Mouse (Mus musculus): ENCODE results near the gene Ghrhr. TPM values are rescaled to one million over a fixed set of nuclear protein-coding genes. Genes with fewer than 3 reads are reported as not detected.

The Ghrhr gene
- polyA plus RNA-seq, 1 experiment from 2014 or later, result not detected

DNA sequence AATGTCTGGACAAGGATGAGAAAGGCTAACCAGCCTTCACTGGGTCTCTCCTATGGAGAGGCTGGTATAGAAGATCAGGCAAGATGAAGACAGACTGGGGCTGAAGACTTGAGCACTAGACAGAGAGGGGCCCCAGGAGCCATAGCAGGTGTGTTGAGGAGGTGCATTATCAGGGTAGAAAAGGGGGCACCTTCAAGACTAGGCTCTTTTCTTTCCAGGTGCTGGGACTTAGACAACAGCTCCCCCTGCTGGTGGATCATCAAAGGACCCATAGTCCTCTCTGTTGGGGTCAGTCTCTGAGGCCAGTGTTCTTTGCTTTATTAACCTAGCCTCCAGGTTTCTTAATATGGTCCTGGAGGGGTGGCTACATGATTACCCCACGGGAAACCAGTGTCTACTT, 7.8 kb downstream of the Ghrhr start:
- H3K9me3 ChIP-seq (replicated peaks), result no peaks in the 10 kb centered on the region
- no peak for ATAC-seq
- WGBS, result 18% methylated on average over 1 of the region's 1 CpGs

DNA sequence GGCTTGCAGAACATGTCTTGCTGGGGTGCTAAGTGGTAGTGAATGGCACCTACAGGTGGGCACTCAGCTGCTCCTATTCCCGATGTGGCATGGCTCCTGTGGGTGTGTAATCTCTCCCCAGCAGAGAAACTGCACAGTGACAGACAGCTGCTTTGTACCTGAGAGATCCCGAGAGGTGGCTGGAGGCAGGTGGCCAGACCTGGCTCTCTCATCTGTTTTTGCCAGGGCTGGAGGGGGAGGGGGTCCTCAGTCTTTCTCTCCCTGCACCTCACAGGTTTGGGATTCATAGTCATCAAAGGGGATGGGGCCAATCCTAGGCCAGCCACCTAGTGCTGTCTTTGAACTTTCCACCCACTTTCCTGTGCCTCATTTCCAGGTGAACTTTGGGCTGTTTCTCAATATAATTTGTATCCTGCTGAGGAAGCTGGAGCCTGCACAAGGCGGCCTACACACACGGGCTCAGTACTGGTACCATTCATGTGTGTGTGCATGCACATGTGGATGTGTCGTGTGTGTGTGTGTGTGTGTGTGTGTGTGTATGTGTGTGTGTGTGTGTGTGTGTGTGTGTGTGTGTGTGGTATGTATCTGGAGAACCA, 8.4 kb downstream of the Ghrhr start:
- peaks cover 30% of the 10 kb centered on the region for H3K4me1 ChIP-seq
- no peak for ATAC-seq
- WGBS, result 80% methylated on average over 5 of the region's 5 CpGs

More for the DNA sequence above, 7.8 kb downstream of the Ghrhr start:
- H3K4me2 ChIP-seq, result no peak overlapping the region
- no peaks in the 10 kb centered on the region for H3K27me3 ChIP-seq
- no peak overlapping the region for H3K27ac ChIP-seq
- H3K4me1 ChIP-seq, result peaks cover 24% of the 10 kb centered on the region
- H3K9ac ChIP-seq, result no peak overlapping the region
- H3K36me3 ChIP-seq (ENCODE audit: poor library complexity, severe bottlenecking), result no peaks in the 10 kb centered on the region
- H3K4me3 ChIP-seq, result no peak overlapping the region

DNA sequence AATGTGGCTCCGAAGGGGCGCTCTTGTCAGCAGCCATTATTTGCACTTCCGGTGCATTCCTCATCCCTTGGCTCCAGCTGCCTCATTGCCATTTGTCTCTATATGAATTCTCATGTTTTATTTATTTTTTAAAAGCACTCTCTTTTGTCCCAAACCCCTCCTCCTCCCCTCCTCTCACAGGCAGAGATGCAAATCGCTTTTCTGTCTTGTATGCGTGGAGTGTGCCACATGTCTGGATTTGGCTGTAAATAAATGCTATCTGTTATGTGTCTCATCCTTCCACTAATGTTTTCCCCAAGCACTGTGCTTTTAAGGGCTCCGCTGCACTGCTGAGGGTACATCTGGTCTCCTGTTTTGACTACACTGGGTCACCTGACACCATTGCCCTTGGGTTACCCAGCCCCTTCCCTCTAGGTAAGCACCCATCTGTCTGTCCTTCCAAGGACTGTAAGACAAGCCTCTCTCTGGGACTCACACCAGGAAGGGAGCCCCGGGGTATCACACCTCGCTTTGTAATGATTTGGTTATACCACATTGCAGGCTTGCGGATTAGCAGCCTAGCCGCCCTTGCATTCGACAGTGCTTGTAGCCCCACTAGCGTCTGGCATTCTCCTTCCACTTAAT, 12.6 kb downstream of the Ghrhr start:
- no peaks in the 10 kb centered on the region for H3K36me3 ChIP-seq (ENCODE audit: poor library complexity, severe bottlenecking)
- peak overlapping the region; percentile 15; the same call in 1 of the 2 replicates for H3K4me2 ChIP-seq
- no peaks in the 10 kb centered on the region for H3K9me3 ChIP-seq (replicated peaks)
- no peak overlapping the region for H3K4me3 ChIP-seq
- H3K27me3 ChIP-seq, result no peaks in the 10 kb centered on the region
- ATAC-seq, result peak; percentile 71
- peak overlapping the region; percentile 90 for H3K27ac ChIP-seq
- no peak overlapping the region for H3K9ac ChIP-seq
- H3K4me1 ChIP-seq, result peaks cover 43% of the 10 kb centered on the region
- WGBS, result 44% methylated on average over 12 of the region's 12 CpGs

More for the DNA sequence above, 8.4 kb downstream of the Ghrhr start:
- Histone ChIP-seq H3K36me3 (ENCODE audit: poor library complexity, severe bottlenecking) (no peaks in the 10 kb centered on the region), H3K4me2 (no peak overlapping the region), H3K9ac (no peak overlapping the region), H3K9me3 (replicated peaks) (no peaks in the 10 kb centered on the region), H3K4me3 (no peak overlapping the region), H3K27me3 (no peaks in the 10 kb centered on the region), H3K27ac (no peak overlapping the region)

- H3K9me3 ChIP-seq (replicated peaks), result no peaks in the 10 kb centered on the region
- H3K4me2 ChIP-seq, result no peak overlapping the region
- no peaks in the 10 kb centered on the region for H3K27me3 ChIP-seq
- H3K36me3 ChIP-seq (ENCODE audit: poor library complexity, severe bottlenecking), result no peaks in the 10 kb centered on the region
- peak overlapping the region; percentile 90 for H3K27ac ChIP-seq
- peaks cover 45% of the 10 kb centered on the region for H3K4me1 ChIP-seq
- no peak overlapping the region for H3K9ac ChIP-seq
- 60% methylated on average over 5 of the region's 5 CpGs for WGBS
- H3K4me3 ChIP-seq, result no peak overlapping the region
- no peak for ATAC-seq
These were observed 13.2 kb downstream of the Ghrhr start for GRCm38 (mm10) chr6:55389321-55389720.

- Histone ChIP-seq H3K27me3 (no peaks in the 10 kb centered on the region), H3K27ac (no peak overlapping the region; the same call in 1 of the 2 replicates), H3K4me1 (peaks cover 70% of the 10 kb centered on the region), H3K4me2 (no peak overlapping the region), H3K36me3 (ENCODE audit: poor library complexity, severe bottlenecking) (no peaks in the 10 kb centered on the region), H3K4me3 (no peak overlapping the region), H3K9ac (no peak overlapping the region), H3K9me3 (replicated peaks) (no peaks in the 10 kb centered on the region)
- ATAC-seq, result no peak
- WGBS, result 39% methylated on average over 4 of the region's 4 CpGs
These were observed 15.7 kb downstream of the Ghrhr start for GRCm38 (mm10) chr6:55391814-55392213.

DNA sequence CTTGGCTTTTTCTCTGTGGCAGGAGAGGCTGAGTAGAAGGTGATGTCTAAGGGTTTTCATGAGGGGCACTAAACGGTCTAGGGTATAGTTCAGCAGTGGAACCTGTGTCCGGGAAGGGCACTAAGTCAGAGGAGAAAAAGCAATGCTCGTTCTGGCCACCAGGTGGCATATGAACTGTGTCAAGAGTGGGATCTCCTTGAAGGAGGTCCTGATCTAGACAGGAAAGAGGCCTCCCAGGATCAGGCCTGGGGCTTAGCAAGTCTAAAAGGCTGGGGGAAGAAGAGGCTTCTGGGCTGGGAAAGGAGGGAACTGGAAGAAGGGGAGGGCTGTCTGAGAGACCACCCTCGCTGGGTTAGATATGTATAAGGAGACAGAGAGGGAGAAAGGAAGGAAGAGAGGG, 16.4 kb downstream of the Ghrhr start:
- Histone ChIP-seq H3K4me3 (no peak overlapping the region), H3K36me3 (ENCODE audit: poor library complexity, severe bottlenecking) (no peaks in the 10 kb centered on the region), H3K27ac (no peak overlapping the region; the same call in 1 of the 2 replicates), H3K27me3 (no peaks in the 10 kb centered on the region), H3K4me1 (peaks cover 73% of the 10 kb centered on the region), H3K4me2 (no peak overlapping the region), H3K9ac (no peak overlapping the region), H3K9me3 (replicated peaks) (no peaks in the 10 kb centered on the region)
- WGBS, result 15% methylated on average over 4 of the region's 4 CpGs
- ATAC-seq, result no peak

- 43% methylated on average over 10 of the region's 10 CpGs for WGBS
These were observed 18.8 kb downstream of the Ghrhr start for GRCm38 (mm10) chr6:55394854-55395253.

DNA sequence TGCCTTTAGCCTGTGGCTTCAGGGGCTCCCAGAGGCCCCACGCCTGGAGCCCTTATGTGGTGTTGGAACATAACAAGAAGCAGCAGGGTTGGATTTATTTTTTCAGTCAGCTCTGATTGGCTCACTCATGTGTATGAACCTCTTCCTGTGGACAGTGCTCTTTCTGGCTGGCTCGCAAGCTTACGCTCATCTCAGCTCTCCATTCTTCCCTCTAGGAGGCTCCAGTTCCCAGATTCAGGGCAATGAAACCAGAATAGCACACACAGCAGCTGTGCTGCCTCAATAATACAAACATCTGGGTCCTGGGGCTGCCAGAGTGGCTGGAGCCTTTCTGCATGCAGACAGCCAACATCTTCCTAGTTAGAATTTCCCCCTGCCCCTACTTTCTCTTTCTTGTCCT, 20.1 kb downstream of the Ghrhr start:
- H3K4me3 ChIP-seq, result no peak overlapping the region
- peaks cover 78% of the 10 kb centered on the region for H3K4me1 ChIP-seq
- H3K27ac ChIP-seq, result peak overlapping the region; percentile 49; the same call in 1 of the 2 replicates
- WGBS, result 69% methylated on average over 3 of the region's 3 CpGs
- no peaks in the 10 kb centered on the region for H3K9me3 ChIP-seq (replicated peaks)
- H3K4me2 ChIP-seq, result no peak overlapping the region
- no peaks in the 10 kb centered on the region for H3K36me3 ChIP-seq (ENCODE audit: poor library complexity, severe bottlenecking)
- no peak overlapping the region for H3K9ac ChIP-seq
- ATAC-seq, result no peak
- H3K27me3 ChIP-seq, result no peaks in the 10 kb centered on the region

More at GRCm38 (mm10) chr6:55394854-55395253, 18.8 kb downstream of the Ghrhr start:
- Histone ChIP-seq H3K9me3 (replicated peaks) (no peaks in the 10 kb centered on the region), H3K4me3 (no peak overlapping the region), H3K27ac (peak overlapping the region; percentile 27; the same call in 1 of the 2 replicates), H3K4me2 (no peak overlapping the region), H3K4me1 (peaks cover 70% of the 10 kb centered on the region), H3K9ac (no peak overlapping the region), H3K27me3 (no peaks in the 10 kb centered on the region), H3K36me3 (ENCODE audit: poor library complexity, severe bottlenecking) (no peaks in the 10 kb centered on the region)
- ATAC-seq, result peak; percentile 65

DNA sequence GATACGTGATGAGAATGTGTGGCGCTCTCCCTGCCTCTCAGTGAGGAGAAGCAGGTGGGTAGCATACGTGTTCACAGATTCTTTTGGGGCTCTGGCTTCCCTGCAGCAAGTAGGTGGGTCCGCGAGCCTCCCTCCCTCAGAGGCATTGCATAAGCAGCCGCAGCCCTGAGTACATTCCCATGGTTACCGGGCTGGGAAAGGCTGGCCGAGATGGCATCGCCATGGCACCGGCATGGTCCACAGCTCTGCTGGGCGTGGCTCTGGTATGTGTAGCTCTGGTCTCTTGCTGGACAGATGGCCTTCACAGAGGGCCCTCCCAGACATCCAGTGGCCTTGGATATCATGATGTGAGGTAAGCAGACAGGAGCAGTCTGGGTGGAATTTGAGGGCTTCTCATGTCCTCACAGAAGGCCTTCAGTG, 20.5 kb downstream of the Ghrhr start:
- WGBS, result 60% methylated on average over 11 of the region's 11 CpGs
- Histone ChIP-seq H3K4me1 (peaks cover 75% of the 10 kb centered on the region), H3K9me3 (replicated peaks) (no peaks in the 10 kb centered on the region), H3K4me3 (no peak overlapping the region), H3K4me2 (no peak overlapping the region), H3K27me3 (no peaks in the 10 kb centered on the region), H3K9ac (no peak overlapping the region), H3K36me3 (ENCODE audit: poor library complexity, severe bottlenecking) (no peaks in the 10 kb centered on the region), H3K27ac (peak overlapping the region; percentile 49; the same call in 1 of the 2 replicates)
- peak; percentile 52 for ATAC-seq

GRCm38 (mm10) chr6:55398869-55399628, 23.0 kb downstream of the Ghrhr start:
- H3K36me3 ChIP-seq (ENCODE audit: poor library complexity, severe bottlenecking), result no peaks in the 10 kb centered on the region
- no peak overlapping the region for H3K4me3 ChIP-seq
- no peaks in the 10 kb centered on the region for H3K9me3 ChIP-seq (replicated peaks)
- H3K27me3 ChIP-seq, result no peaks in the 10 kb centered on the region
- H3K4me2 ChIP-seq, result no peak overlapping the region
- H3K27ac ChIP-seq, result peak overlapping the region; percentile 46
- H3K4me1 ChIP-seq, result peaks cover 69% of the 10 kb centered on the region
- peak; percentile 39; the same call in 1 of the 2 replicates for ATAC-seq
- WGBS, result 59% methylated on average over 9 of the region's 9 CpGs
- H3K9ac ChIP-seq, result no peak overlapping the region

- Histone ChIP-seq H3K4me1 (peaks cover 62% of the 10 kb centered on the region), H3K9me3 (replicated peaks) (no peaks in the 10 kb centered on the region), H3K4me2 (no peak overlapping the region), H3K27ac (peak overlapping the region; percentile 46), H3K4me3 (no peak overlapping the region), H3K9ac (no peak overlapping the region), H3K36me3 (ENCODE audit: poor library complexity, severe bottlenecking) (no peaks in the 10 kb centered on the region), H3K27me3 (no peaks in the 10 kb centered on the region)
- WGBS, result 33% methylated on average over 5 of the region's 5 CpGs
- peak; percentile 59 for ATAC-seq
These were observed 23.8 kb downstream of the Ghrhr start for GRCm38 (mm10) chr6:55399910-55400309.
